Mouse (Mus musculus) stomach, embryonic 15.5 days (tissue): ENCODE data around the gene Prss44. TPM values are rescaled to one million over a fixed set of nuclear protein-coding genes. Genes with fewer than 3 reads are reported as not detected.
"Not testable (repeated sequence)": the region's sequence is repeated elsewhere in the genome, so short reads cannot be mapped to it uniquely, and the experiment has no call there.

Source experiments
- ATAC-seq: fragments of 200-750 bp; cut with Nextera tagmentation; 2 replicates; pipeline ENCODE4 v1.8.0; 2017; ENCODE audit warnings: low read depth, moderate number of reproducible peaks, moderate TSS enrichment; ENCODE audit not compliant: insufficient read depth, low FRiP score
- H3K27ac ChIP-seq: fragments of 300-500 bp; sonication (generic); 2 replicates; pipeline ENCODE4 v1.5.1; 2015; ENCODE audit warnings: mild to moderate bottlenecking, inconsistent platforms
- H3K27me3 ChIP-seq: fragments of 300-500 bp; sonication (generic); replicated peaks from 2 replicates; pipeline ENCODE4 v1.6.1; 2015; ENCODE audit warnings: inconsistent platforms
- H3K36me3 ChIP-seq: fragments of 300-500 bp; sonication (generic); 2 replicates; pipeline ENCODE4 v1.6.1; 2015; ENCODE audit warnings: inconsistent platforms
- H3K4me1 ChIP-seq: fragments of 300-500 bp; sonication (generic); 2 replicates; pipeline ENCODE4 v1.6.1; 2015; ENCODE audit warnings: inconsistent platforms
- H3K4me2 ChIP-seq: fragments of 300-500 bp; sonication (generic); 2 replicates; pipeline ENCODE4 v1.6.1; 2015; ENCODE audit warnings: mild to moderate bottlenecking, inconsistent platforms
- H3K4me3 ChIP-seq: fragments of 300-500 bp; sonication (generic); replicated peaks from 2 replicates; pipeline ENCODE4 v1.5.1; 2015; ENCODE audit warnings: inconsistent platforms
- H3K9ac ChIP-seq: fragments of 300-500 bp; sonication (generic); 2 replicates; pipeline ENCODE4 v1.6.1; 2015; ENCODE audit warnings: inconsistent platforms
- H3K9me3 ChIP-seq: fragments of 300-500 bp; sonication (generic); 2 replicates; pipeline ENCODE4 v1.6.1; 2016; ENCODE audit warnings: inconsistent platforms
- WGBS: fragments of 180-500 bp; shearing (Covaris S2); methylation state at CpG from one replicate; pipeline ENCODE4 v1.1.7; 2015; 5-methylcytosine and 5-hydroxymethylcytosine counted together
- polyA plus RNA-seq: library from polyadenylated mRNA; unstranded; fragments of >200 nt; fragmentation: Nextera tagmentation; extraction: Ambion mirVana; gene quantifications from 2 replicates; pipeline ENCODE4 v1.2.1, GENCODE M21; 2015

Gene Prss44
- polyA plus RNA-seq, 1 experiment from 2014 or later = not detected

DNA sequence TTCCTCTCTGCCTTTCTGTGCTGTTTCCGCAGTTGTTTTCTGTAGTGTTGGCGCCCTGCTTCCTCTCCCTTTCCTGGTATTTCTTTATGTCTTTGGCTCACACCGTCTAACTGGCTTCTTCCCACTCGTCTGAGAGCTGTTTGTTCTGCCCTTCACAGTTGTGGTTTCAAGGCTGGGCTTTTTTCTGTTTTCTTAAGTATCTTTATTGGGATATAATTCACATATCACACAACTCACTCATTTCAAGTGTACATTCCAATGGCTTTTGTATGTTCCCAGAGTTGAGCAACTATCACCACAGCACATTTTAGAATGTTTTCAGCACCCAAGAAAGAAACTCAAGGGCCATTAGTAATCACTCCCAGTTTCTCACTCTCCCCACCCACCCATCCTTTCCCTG is 23.3 kb upstream of the Prss44 start:
- Histone ChIP-seq H3K4me3 (no peak overlapping the region), H3K36me3 (no peaks in the 10 kb centered on the region), H3K27ac (no peak overlapping the region), H3K4me1 (no peaks in the 10 kb centered on the region), H3K9me3 (no peaks in the 10 kb centered on the region), H3K9ac (no peak overlapping the region), H3K4me2 (no peak overlapping the region), H3K27me3 (no peaks in the 10 kb centered on the region)
- 57% methylated on average over 4 of the region's 4 CpGs for WGBS
- ATAC-seq = no peak

DNA sequence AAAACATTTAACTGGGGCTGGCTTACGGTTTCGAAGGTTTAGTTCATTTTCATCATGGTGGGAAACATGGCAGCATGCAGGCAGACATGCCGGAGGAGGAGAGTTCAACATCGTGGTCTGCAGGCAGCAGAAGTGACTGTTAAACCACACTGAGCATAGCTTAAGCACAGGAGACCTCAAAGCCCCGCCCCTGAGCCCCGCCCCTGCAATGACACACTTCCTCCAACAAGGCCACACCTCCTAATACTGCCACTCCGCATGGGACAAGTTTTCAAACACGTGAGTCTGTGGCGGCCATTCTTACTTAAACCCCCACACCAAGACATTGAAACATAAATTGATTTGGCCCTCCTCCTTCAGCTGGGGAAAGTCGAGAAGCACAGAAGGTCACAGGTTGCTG is 16.8 kb upstream of the Prss44 start:
- Histone ChIP-seq H3K4me2 (no peak overlapping the region), H3K36me3 (no peaks in the 10 kb centered on the region), H3K27me3 (no peaks in the 10 kb centered on the region), H3K9me3 (no peaks in the 10 kb centered on the region), H3K9ac (no peak overlapping the region), H3K4me3 (no peak overlapping the region), H3K27ac (no peak overlapping the region), H3K4me1 (no peaks in the 10 kb centered on the region)
- WGBS = 76% methylated on average over 10 of the region's 10 CpGs
- ATAC-seq = no peak

DNA sequence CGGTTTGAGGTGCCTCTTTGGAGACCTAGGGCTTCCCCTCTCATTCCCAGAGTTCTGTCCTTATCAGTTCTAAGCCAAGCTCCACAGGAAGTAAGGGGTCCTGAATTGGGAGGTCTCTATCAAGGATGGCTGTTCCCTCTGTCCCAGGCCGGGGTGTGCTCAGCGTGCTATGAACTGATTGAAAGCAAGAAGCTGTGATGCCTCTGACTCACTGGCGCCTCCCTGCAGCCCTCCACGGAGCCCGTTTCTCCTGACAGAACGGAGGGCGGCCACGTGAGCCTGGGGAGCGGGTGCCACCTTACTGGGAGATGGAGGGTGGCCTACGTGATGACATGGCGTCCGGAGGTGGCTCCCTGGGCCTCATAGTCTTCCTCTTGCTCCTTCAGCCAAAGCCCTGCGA is 15.9 kb upstream of the Prss44 start, which contains the start of gene Prss42:
Gene Prss42, plus strand, starts transcription at position 301 of the 400 bp plus-strand sequence.
- H3K9ac ChIP-seq = no peak within 1 kb of the TSS
- no peaks in the 10 kb centered on the region for H3K4me1 ChIP-seq
- no peaks in the 10 kb centered on the region for H3K36me3 ChIP-seq
- WGBS = 91% methylated on average over 14 of the region's 14 CpGs
- H3K27me3 ChIP-seq = no peaks in the 10 kb centered on the region
- no peak within 1 kb of the TSS for H3K27ac ChIP-seq
- H3K4me2 ChIP-seq = no peak within 1 kb of the TSS
- H3K4me3 ChIP-seq = no peak within 1 kb of the TSS
- H3K9me3 ChIP-seq = no peaks in the 10 kb centered on the region
- no peak for ATAC-seq

DNA sequence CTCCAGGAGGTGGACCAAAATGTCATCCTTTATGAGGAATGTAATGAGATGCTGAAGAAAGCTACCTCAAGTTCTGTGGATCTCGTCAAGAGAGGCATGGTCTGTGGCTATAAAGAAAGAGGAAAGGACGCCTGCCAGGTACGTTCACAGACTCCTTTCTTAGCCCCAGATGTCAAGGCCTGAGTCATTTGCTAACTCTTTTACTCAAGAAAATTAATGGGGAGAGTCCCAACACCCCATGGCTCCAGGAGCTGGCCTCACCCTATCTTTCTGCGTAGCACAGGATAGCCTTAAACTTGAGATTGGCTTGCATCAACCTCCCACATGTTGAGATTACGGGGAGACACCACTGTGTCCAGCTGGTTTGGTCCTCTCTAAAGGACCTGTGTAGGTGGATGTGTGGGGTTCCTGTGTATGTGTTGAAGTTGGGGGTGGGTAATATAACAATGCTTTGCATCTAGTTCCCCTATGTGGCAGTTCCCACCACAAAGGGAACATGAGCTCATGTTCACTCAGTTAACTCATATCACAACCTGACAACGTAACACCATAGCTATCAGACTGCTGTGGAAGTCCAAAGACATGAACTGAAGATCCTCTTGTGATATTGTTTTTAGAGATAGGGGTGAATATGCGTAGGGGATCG is 12.8 kb upstream of the Prss44 start:
- H3K36me3 ChIP-seq = no peaks in the 10 kb centered on the region
- no peak overlapping the region for H3K4me2 ChIP-seq
- H3K4me1 ChIP-seq = no peaks in the 10 kb centered on the region
- no peak overlapping the region for H3K4me3 ChIP-seq
- H3K9ac ChIP-seq = no peak overlapping the region
- no peaks in the 10 kb centered on the region for H3K27me3 ChIP-seq
- H3K27ac ChIP-seq = no peak overlapping the region
- no peak for ATAC-seq
- no peaks in the 10 kb centered on the region for H3K9me3 ChIP-seq
- WGBS = 83% methylated on average over 8 of the region's 8 CpGs

DNA sequence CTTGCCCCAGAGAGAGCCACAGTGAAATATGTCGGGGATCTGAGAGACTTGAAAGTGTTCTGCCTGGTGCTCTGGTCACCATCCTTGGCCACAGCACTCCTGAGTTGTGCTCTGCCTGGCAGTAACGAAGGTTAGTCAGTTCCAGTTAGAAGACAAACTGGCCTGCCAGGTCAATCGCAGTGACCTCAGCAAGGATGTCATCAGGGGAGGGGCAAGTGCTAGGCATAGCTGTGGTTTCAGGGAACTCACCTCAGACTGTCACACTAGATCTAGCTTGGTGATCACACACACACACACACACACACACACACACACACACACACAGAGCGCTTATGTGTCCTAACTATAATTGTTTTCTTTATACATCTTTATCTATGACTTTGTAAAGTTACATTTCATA is 10.5 kb upstream of the Prss44 start:
- no peaks in the 10 kb centered on the region for H3K27me3 ChIP-seq
- 59% methylated on average over 4 of the region's 4 CpGs for WGBS
- no peak overlapping the region for H3K4me3 ChIP-seq
- no peaks in the 10 kb centered on the region for H3K9me3 ChIP-seq
- H3K27ac ChIP-seq = no peak overlapping the region
- H3K36me3 ChIP-seq = no peaks in the 10 kb centered on the region
- no peak overlapping the region for H3K4me2 ChIP-seq
- no peak for ATAC-seq
- H3K4me1 ChIP-seq = no peaks in the 10 kb centered on the region
- no peak overlapping the region for H3K9ac ChIP-seq

DNA sequence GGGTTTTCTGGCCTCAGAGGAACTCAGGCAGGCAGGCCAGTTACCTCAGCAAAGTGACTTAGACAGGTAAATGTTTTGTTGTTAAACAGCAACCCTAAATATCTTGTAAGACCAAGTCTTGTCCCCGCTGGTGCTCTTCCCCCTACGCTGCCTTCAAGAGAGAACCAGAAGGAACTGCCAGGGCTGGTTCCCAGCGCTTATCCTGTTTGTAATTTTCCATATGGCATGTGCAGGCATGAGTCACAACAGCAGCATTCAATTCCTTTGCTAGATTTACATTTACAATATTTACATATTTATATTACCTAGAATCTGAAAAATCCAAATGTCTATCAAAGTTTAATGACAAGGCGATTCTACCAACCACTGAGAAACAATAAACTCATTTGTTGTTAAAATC is 3.7 kb upstream of the Prss44 start:
- no peak overlapping the region for H3K4me2 ChIP-seq
- no peak for ATAC-seq
- no peaks in the 10 kb centered on the region for H3K9me3 ChIP-seq
- no peak overlapping the region for H3K4me3 ChIP-seq
- no peaks in the 10 kb centered on the region for H3K4me1 ChIP-seq
- H3K27me3 ChIP-seq = no peaks in the 10 kb centered on the region
- no peaks in the 10 kb centered on the region for H3K36me3 ChIP-seq
- H3K27ac ChIP-seq = no peak overlapping the region
- H3K9ac ChIP-seq = no peak overlapping the region
- 74% methylated on average over 4 of the region's 4 CpGs for WGBS

DNA sequence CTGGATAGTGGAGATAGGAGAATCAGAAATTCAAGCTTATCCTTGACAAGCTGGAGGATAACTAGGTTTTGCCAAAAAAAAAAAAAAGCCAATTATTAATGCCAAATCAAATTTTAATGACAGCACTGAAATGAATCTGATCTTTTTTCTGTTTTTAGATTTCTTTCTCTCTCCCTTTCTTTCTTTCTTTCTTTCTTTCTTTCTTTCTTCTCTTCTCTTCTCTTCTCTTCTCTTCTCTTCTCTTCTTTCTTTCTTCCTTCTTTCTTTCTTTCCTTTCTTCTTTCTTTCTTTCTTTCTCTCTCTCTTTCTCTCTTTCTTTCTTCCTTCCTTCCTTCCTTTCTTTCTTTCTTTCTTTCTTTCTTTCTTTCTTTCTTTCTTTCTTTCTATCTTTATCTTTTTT is 6.8 kb downstream of the Prss44 start:
- not testable (repeated sequence) for H3K9me3 ChIP-seq, H3K27ac ChIP-seq, H3K4me1 ChIP-seq, H3K4me3 ChIP-seq, ATAC-seq, H3K27me3 ChIP-seq, H3K4me2 ChIP-seq, H3K9ac ChIP-seq, H3K36me3 ChIP-seq

DNA sequence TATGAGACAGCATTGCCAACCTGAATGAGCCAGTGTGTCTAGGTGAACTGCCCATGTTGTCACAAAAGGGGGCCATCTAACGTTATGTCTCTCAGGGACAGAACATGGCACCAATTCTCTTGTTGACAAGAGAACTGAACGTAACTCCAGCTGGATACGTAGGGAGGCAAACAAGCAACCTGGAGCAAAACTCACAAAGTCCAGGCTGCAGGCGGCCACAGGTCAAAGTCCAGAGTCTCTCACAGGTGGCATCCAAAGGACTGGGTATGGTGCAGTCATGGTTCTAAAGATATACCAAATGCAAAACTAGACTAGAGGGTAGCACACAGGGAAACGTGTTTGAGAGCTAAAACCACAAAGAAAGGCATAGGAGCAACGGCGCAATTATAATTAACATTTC is 7.6 kb downstream of the Prss44 start:
- H3K9me3 ChIP-seq = no peaks in the 10 kb centered on the region
- H3K4me1 ChIP-seq = no peaks in the 10 kb centered on the region
- ATAC-seq = no peak
- no peaks in the 10 kb centered on the region for H3K27me3 ChIP-seq
- no peak overlapping the region for H3K9ac ChIP-seq
- no peak overlapping the region for H3K4me3 ChIP-seq
- no peak overlapping the region for H3K27ac ChIP-seq
- 75% methylated on average over 7 of the region's 7 CpGs for WGBS
- no peak overlapping the region for H3K4me2 ChIP-seq
- no peaks in the 10 kb centered on the region for H3K36me3 ChIP-seq

DNA sequence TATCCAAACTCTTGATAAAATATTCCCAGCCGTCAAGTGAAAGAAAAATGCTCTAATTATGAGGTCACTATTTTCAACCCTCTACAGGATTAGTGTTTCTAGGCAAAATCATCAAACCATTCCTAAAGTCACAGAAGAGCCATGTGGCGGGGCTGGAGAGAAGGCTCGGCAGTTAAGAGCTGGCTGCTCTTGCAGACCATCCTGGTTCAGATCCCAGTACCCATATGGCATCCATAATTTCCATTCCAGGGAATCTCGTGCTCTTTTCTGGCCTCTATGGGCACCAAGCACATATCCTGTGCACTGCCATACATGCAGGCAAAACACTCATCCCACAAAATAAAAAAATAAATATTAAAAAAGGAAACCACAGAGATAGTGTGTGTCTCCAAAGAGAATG is 11.6 kb downstream of the Prss44 start:
- WGBS = 71% methylated on average over 4 of the region's 4 CpGs
- ATAC-seq = no peak
- no peak overlapping the region for H3K4me2 ChIP-seq
- no peaks in the 10 kb centered on the region for H3K4me1 ChIP-seq
- H3K27ac ChIP-seq = no peak overlapping the region
- no peaks in the 10 kb centered on the region for H3K9me3 ChIP-seq
- H3K4me3 ChIP-seq = no peak overlapping the region
- H3K36me3 ChIP-seq = no peaks in the 10 kb centered on the region
- H3K9ac ChIP-seq = no peak overlapping the region
- no peaks in the 10 kb centered on the region for H3K27me3 ChIP-seq

DNA sequence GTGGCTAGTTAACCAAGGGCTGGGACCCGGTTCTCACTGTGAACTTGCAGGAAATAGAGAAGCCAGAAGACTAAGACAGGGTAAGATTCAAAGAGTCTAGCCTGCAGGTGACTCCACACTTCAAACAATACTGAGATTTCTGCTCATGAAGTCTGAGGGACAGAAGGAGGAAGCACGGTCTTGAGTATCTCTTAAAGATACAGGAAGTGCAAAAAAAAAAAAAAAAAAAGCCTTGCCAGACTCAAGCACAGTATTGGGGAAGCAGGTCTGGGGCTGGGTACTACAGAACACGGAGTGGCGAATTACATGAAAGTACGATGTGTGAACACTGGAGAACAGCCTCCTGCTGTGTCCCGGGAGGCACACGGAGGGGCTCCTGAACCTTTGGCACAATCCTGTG is 12.0 kb downstream of the Prss44 start:
- Histone ChIP-seq H3K36me3 (no peaks in the 10 kb centered on the region), H3K9ac (no peak overlapping the region), H3K4me1 (no peaks in the 10 kb centered on the region), H3K27me3 (no peaks in the 10 kb centered on the region), H3K9me3 (no peaks in the 10 kb centered on the region), H3K27ac (no peak overlapping the region), H3K4me3 (no peak overlapping the region), H3K4me2 (no peak overlapping the region)
- ATAC-seq = no peak
- 60% methylated on average over 7 of the region's 7 CpGs for WGBS

DNA sequence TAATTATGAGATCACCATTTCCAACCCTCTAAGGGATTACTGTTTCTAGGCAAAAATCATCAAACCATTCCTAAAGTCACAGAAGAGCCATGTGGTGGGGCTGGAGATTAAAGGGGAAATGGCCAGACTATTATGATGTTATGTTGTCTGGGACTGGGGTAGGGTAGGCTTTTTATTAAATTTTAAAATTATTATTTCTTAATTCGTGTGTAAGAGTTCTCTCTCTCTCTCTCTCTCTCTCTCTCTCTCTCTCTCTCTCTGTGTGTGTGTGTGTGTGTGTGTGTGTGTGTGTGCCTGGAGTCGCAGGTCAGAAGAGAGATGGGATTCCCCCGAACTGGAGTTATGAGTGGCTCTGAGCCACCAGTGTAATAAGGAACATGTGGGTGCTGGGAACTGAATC is 12.6 kb downstream of the Prss44 start, which contains the start of gene Prss43:
Gene Prss43, plus strand, starts transcription at position 301 of the 400 bp plus-strand sequence.
- no peak within 1 kb of the TSS for H3K9ac ChIP-seq
- no peak for ATAC-seq
- no peak within 1 kb of the TSS for H3K4me2 ChIP-seq
- H3K27ac ChIP-seq = no peak within 1 kb of the TSS
- H3K27me3 ChIP-seq = no peaks in the 10 kb centered on the region
- no peaks in the 10 kb centered on the region for H3K9me3 ChIP-seq
- no peaks in the 10 kb centered on the region for H3K4me1 ChIP-seq
- no peak within 1 kb of the TSS for H3K4me3 ChIP-seq
- H3K36me3 ChIP-seq = no peaks in the 10 kb centered on the region
- WGBS = 77% methylated on average over 3 of the region's 3 CpGs

DNA sequence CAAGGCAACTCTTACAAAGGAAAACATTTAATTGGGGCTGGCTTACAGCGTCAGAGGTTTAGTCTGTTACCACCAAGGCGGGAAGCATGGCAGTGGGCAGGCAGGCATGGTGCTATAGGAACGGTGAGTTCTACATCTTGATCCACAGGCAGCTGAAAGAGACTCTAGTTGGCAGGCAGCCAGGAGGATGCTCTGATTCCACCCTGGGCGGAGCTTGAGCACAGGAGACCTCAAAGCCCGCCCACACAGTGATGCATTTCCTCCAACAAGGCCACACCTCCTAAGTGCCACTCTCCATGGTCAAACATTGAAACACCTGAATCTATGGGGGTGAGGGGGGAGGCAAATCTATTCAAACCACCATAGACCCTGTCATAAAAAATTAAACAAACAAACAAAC is 19.2 kb downstream of the Prss44 start:
- no peak for ATAC-seq
- Histone ChIP-seq H3K4me1 (no peaks in the 10 kb centered on the region), H3K4me3 (no peak overlapping the region), H3K9me3 (no peaks in the 10 kb centered on the region), H3K4me2 (no peak overlapping the region), H3K36me3 (no peaks in the 10 kb centered on the region), H3K9ac (no peak overlapping the region), H3K27ac (no peak overlapping the region), H3K27me3 (no peaks in the 10 kb centered on the region)
- 74% methylated on average over 5 of the region's 5 CpGs for WGBS

DNA sequence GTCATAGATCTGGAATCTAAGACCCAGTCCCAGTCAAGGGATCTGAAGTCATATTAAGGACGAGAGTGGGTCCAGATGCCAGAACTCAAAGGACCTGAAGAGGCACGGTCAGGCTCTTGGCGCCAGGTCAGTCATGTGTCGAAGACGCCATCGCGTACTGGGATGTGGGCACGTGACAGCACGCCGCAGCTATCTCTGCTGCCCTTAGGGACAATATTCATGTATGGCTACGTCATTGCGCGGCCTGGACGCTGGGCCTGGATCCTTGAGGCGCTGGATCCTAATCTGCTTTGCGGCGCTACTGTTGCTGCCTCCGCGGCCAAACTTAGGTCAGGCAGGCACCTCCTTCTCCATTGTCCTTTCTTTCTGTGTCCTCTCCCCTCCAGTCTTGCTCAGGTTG is 20.6 kb downstream of the Prss44 start, which contains the start of gene Prss45:
Gene Prss45, plus strand, starts transcription at position 178 of the 400 bp plus-strand sequence.
- no peaks in the 10 kb centered on the region for H3K9me3 ChIP-seq
- no peaks in the 10 kb centered on the region for H3K27me3 ChIP-seq
- H3K4me1 ChIP-seq = no peaks in the 10 kb centered on the region
- no peaks in the 10 kb centered on the region for H3K36me3 ChIP-seq
- 74% methylated on average over 19 of the region's 19 CpGs for WGBS
- H3K4me3 ChIP-seq = no peak within 1 kb of the TSS
- no peak for ATAC-seq
- no peak within 1 kb of the TSS; the same call in 1 of the 2 replicates for H3K4me2 ChIP-seq
- no peak within 1 kb of the TSS for H3K27ac ChIP-seq
- no peak within 1 kb of the TSS for H3K9ac ChIP-seq
